Mouse (Mus musculus) neutrophil, adult 5-6 weeks (primary cell): ENCODE measurements around the gene Tuba1c. TPM values are rescaled to one million over a fixed set of nuclear protein-coding genes. Genes with fewer than 3 reads are reported as not detected.
A peak's percentile ranks its signal among the peaks of the same experiment; 100 is the strongest.

ENCODE experiments used
- ATAC-seq: fragments of 151-379, 151-347 bp; 2 replicates; pipeline ENCODE4 v1.8.0; 2017; ENCODE audit warnings: mild to moderate bottlenecking, moderate TSS enrichment; ENCODE audit not compliant: insufficient number of reproducible peaks, poor library complexity, low FRiP score, severe bottlenecking; ENCODE audit errors: extremely low read depth
- total RNA-seq: library from RNA; stranded (forward); fragments of 200-1000 nt; gene quantifications from 2 replicates; pipeline ENCODE4 v1.2.3, GENCODE M21; 2017

Tuba1c gene
- total RNA-seq, 1 experiment from 2014 or later: 42.7 TPM

- ATAC-seq: no peak
These were observed 4.3 kb upstream of the Tuba1c start for GRCm38 (mm10) chr15:99025414-99025813.

GRCm38 (mm10) chr15:99026259-99026658, 3.4 kb upstream of the Tuba1c start:
- no peak for ATAC-seq

GRCm38 (mm10) chr15:99027116-99027515, 2.6 kb upstream of the Tuba1c start:
- no peak for ATAC-seq

GRCm38 (mm10) chr15:99028874-99029458, 725 bp upstream of the Tuba1c start:
- no peak for ATAC-seq

GRCm38 (mm10) chr15:99030585-99031387, 1.1 kb downstream of the Tuba1c start:
- ATAC-seq: peak; percentile 37; the same call in 1 of the 2 replicates

- ATAC-seq: no peak
These were observed 1.6 kb downstream of the Tuba1c start for GRCm38 (mm10) chr15:99031388-99031675.

GRCm38 (mm10) chr15:99032041-99032725, 2.5 kb downstream of the Tuba1c start:
- no peak for ATAC-seq

- no peak for ATAC-seq
These were observed 3.1 kb downstream of the Tuba1c start for GRCm38 (mm10) chr15:99032726-99033250.

GRCm38 (mm10) chr15:99033498-99034270, 4.0 kb downstream of the Tuba1c start:
- ATAC-seq: peak; percentile 17; the same call in 1 of the 2 replicates

- ATAC-seq: no peak
These were observed 5.7 kb downstream of the Tuba1c start for GRCm38 (mm10) chr15:99035431-99035830.

- ATAC-seq: no peak
These were observed 6.7 kb downstream of the Tuba1c start for GRCm38 (mm10) chr15:99036249-99036905.

- ATAC-seq: no peak
These were observed 8.3 kb downstream of the Tuba1c start for GRCm38 (mm10) chr15:99038025-99038424.

- ATAC-seq: no peak
These were observed 9.1 kb downstream of the Tuba1c start for GRCm38 (mm10) chr15:99038797-99039196.

- no peak for ATAC-seq
These were observed 9.6 kb downstream of the Tuba1c start for GRCm38 (mm10) chr15:99039306-99039705.

GRCm38 (mm10) chr15:99039996-99040919, 10.6 kb downstream of the Tuba1c start:
- no peak for ATAC-seq

- no peak for ATAC-seq
These were observed 11.5 kb downstream of the Tuba1c start for GRCm38 (mm10) chr15:99040920-99041856.

- no peak for ATAC-seq
These were observed 12.6 kb downstream of the Tuba1c start for GRCm38 (mm10) chr15:99042334-99042733.
